Mouse (Mus musculus): ENCODE results near the gene Nkx2-3. TPM values are rescaled to one million over a fixed set of nuclear protein-coding genes. Genes with fewer than 3 reads are reported as not detected.

Gene Nkx2-3
- total RNA-seq (2021), result under 1 TPM in 1 of 2 experiments, not detected in 1; 0.28 TPM
- long read RNA-seq, experiment 1, result 0 reads
- long read RNA-seq, experiment 2, result 0 reads

- no peak for DNase-seq (ENCODE audit: low spot score in 2 of 2)
Observed at GRCm38 (mm10) chr19:43612051-43612450, at the start of gene Nkx2-3. Gene Nkx2-3 (plus strand): TSS chr19:43612325.

GRCm38 (mm10) chr19:43563166-43563565 lies 49.0 kb upstream of the Nkx2-3 start:
- no peak for DNase-seq (ENCODE audit: low spot score in 2 of 2)

- no peak for DNase-seq (ENCODE audit: low spot score in 2 of 2)
Observed at GRCm38 (mm10) chr19:43568298-43568697, 43.8 kb upstream of the Nkx2-3 start.

- no peak for DNase-seq (ENCODE audit: low spot score in 2 of 2)
Observed at GRCm38 (mm10) chr19:43569133-43569532, 43.0 kb upstream of the Nkx2-3 start.

- DNase-seq (ENCODE audit: low spot score in 2 of 2), result peak; percentile 6 to 24
Observed at GRCm38 (mm10) chr19:43570831-43571790, 41.0 kb upstream of the Nkx2-3 start.

GRCm38 (mm10) chr19:43579081-43579796 lies 32.9 kb upstream of the Nkx2-3 start:
- no peak for DNase-seq (ENCODE audit: low spot score in 2 of 2)

- DNase-seq (ENCODE audit: low spot score in 2 of 2), result no peak
Observed at GRCm38 (mm10) chr19:43581185-43581584, 30.9 kb upstream of the Nkx2-3 start.

GRCm38 (mm10) chr19:43583192-43583591 lies 28.9 kb upstream of the Nkx2-3 start:
- no peak for DNase-seq (ENCODE audit: low spot score in 2 of 2)

GRCm38 (mm10) chr19:43583595-43583994 lies 28.5 kb upstream of the Nkx2-3 start:
- no peak for DNase-seq (ENCODE audit: low spot score in 2 of 2)

GRCm38 (mm10) chr19:43584788-43585187 lies 27.3 kb upstream of the Nkx2-3 start:
- DNase-seq (ENCODE audit: low spot score in 2 of 2), result no peak

- no peak for DNase-seq (ENCODE audit: low spot score in 2 of 2)
Observed at GRCm38 (mm10) chr19:43592026-43592425, 20.1 kb upstream of the Nkx2-3 start.

GRCm38 (mm10) chr19:43596981-43597380 lies 15.1 kb upstream of the Nkx2-3 start:
- no peak for DNase-seq (ENCODE audit: low spot score in 2 of 2)

GRCm38 (mm10) chr19:43598741-43599660 lies 13.1 kb upstream of the Nkx2-3 start:
- DNase-seq (ENCODE audit: low spot score in 2 of 2), result no peak

GRCm38 (mm10) chr19:43599776-43600544 lies 12.2 kb upstream of the Nkx2-3 start:
- no peak for DNase-seq (ENCODE audit: low spot score in 2 of 2)

GRCm38 (mm10) chr19:43600545-43601331 lies 11.4 kb upstream of the Nkx2-3 start:
- DNase-seq (ENCODE audit: low spot score in 2 of 2), result no peak

- DNase-seq (ENCODE audit: low spot score in 2 of 2), result no peak
Observed at GRCm38 (mm10) chr19:43601440-43601839, 10.7 kb upstream of the Nkx2-3 start.

GRCm38 (mm10) chr19:43601996-43602590 lies 10.0 kb upstream of the Nkx2-3 start:
- DNase-seq (ENCODE audit: low spot score in 2 of 2), result no peak

- DNase-seq (ENCODE audit: low spot score in 2 of 2), result no peak
Observed at GRCm38 (mm10) chr19:43603521-43603920, 8.6 kb upstream of the Nkx2-3 start.

Measured in adrenal gland, postnatal 4 days (tissue).